Mouse (Mus musculus): ENCODE measurements around the gene Pik3ap1. TPM values are rescaled to one million over a fixed set of nuclear protein-coding genes. Genes with fewer than 3 reads are reported as not detected.

The Pik3ap1 gene
- polyA plus RNA-seq, 1 experiment, result not detected

DNA sequence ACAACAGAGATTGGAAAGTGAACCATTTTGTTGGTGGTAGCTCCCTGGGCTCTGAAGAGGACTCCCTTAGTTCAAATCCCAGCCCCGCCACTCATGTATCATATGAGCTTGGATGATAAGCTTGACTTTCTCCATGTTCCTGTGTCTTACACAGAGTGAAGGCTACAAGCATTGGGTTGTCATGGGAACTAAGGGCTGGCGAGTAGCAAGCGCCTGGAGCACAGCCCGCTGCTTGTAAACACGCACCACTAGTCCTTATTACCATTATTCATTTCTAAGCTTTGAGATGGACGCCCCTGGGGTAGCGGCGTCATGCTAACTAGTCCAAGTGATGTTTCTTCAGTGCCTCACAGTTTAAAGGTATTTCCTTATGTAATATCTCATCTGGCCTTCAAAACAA, 85.5 kb downstream of the Pik3ap1 start:
- H3K36me3 ChIP-seq (ENCODE audit: control insufficient read depth, insufficient read depth), result no peaks in the 10 kb centered on the region
- H3K79me2 ChIP-seq (ENCODE audit: control insufficient read depth, insufficient read depth), result no peaks in the 10 kb centered on the region
- TF ChIP-seq REST (IDR thresholded peaks at IDR 0.05; ENCODE audit: insufficient read depth, insufficient read length) (no peak), MYOG (IDR thresholded peaks at IDR 0.05; ENCODE audit: control insufficient read depth in 1 of 3, insufficient read depth in 1 of 3, insufficient read length in 2 of 3, low read depth in 2 of 3) (no peak), SRF (IDR thresholded peaks at IDR 0.05; ENCODE audit: control insufficient read depth, insufficient read length, low read depth) (no peak), MAX (IDR thresholded peaks at IDR 0.05; ENCODE audit: low read depth) (no peak), USF1 (IDR thresholded peaks at IDR 0.05; ENCODE audit: low read depth) (no peak), CEBPB (IDR thresholded peaks at IDR 0.05; ENCODE audit: insufficient read depth, poor library complexity, severe bottlenecking) (no peak), POLR2AphosphoS2 (IDR thresholded peaks at IDR 0.05; ENCODE audit: insufficient read length, low read depth) (no peak), MYOD1 (IDR thresholded peaks at IDR 0.05; ENCODE audit: control insufficient read depth in 1 of 3, insufficient read length in 2 of 3, low read depth in 2 of 3) (no peak), TCF12 (IDR thresholded peaks at IDR 0.05; ENCODE audit: insufficient read depth, poor library complexity, severe bottlenecking) (no peak), POLR2A (IDR thresholded peaks at IDR 0.05; ENCODE audit: insufficient read length, low read depth) (no peak), TCF3 (IDR thresholded peaks at IDR 0.05; ENCODE audit: insufficient read length, low read depth) (no peak), E2F4 (IDR thresholded peaks at IDR 0.05; ENCODE audit: insufficient read depth) (no peak)
- peaks cover 68% of the 10 kb centered on the region for H3K27me3 ChIP-seq (ENCODE audit: control insufficient read depth, insufficient read depth, insufficient read length)
- H3K4me3 ChIP-seq, result no peak overlapping the region
- no peak overlapping the region for H3ac ChIP-seq (ENCODE audit: control insufficient read depth, insufficient read length)
- no peak overlapping the region for H3K4me2 ChIP-seq (ENCODE audit: low read depth)

DNA sequence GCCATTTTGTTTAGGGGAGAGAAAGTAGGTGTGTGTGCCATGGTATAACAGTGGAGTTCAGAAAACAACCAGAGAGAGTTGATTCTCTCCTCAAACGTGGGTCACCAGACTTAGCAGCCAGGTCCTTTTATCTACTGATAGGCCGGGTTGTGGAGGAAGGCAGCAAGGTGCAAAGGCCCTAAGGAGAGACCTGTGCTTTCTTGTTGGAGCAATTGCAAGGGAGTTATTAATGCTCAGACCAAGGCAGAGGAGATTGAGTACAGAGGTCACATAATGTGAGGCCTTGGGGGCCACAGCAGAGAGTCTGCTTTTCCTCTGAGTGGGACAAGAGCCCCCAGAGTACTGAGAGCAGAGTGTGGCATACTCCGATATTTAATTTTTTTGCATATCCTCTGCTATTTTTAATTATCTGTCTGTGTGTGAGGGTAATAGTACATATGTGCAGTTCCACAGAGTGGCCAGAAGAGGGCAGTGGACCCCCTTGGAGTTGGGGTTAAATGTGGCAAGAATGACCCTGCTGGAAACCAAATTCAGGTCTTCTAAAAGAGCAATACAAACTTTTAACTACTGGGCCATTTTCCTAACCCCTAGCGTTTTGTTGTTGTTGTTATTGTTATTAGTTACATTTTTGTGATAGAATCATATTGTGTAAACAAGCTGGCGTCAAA, 93.8 kb downstream of the Pik3ap1 start:
- H3ac ChIP-seq (ENCODE audit: control insufficient read depth, insufficient read length), result no peak overlapping the region
- TF ChIP-seq CEBPB (IDR thresholded peaks at IDR 0.05; ENCODE audit: insufficient read depth, poor library complexity, severe bottlenecking) (no peak), USF1 (IDR thresholded peaks at IDR 0.05; ENCODE audit: low read depth) (no peak), TCF3 (IDR thresholded peaks at IDR 0.05; ENCODE audit: insufficient read length, low read depth) (no peak), E2F4 (IDR thresholded peaks at IDR 0.05; ENCODE audit: insufficient read depth) (no peak), TCF12 (IDR thresholded peaks at IDR 0.05; ENCODE audit: insufficient read depth, poor library complexity, severe bottlenecking) (no peak), REST (IDR thresholded peaks at IDR 0.05; ENCODE audit: insufficient read depth, insufficient read length) (no peak), MYOG (IDR thresholded peaks at IDR 0.05; ENCODE audit: control insufficient read depth in 1 of 3, insufficient read depth in 1 of 3, insufficient read length in 2 of 3, low read depth in 2 of 3) (no peak), POLR2AphosphoS2 (IDR thresholded peaks at IDR 0.05; ENCODE audit: insufficient read length, low read depth) (no peak), MAX (IDR thresholded peaks at IDR 0.05; ENCODE audit: low read depth) (no peak)
- peaks cover 27% of the 10 kb centered on the region for H3K27me3 ChIP-seq (ENCODE audit: control insufficient read depth, insufficient read depth, insufficient read length)
- no peaks in the 10 kb centered on the region for H3K36me3 ChIP-seq (ENCODE audit: control insufficient read depth, insufficient read depth)
- no peaks in the 10 kb centered on the region for H3K79me2 ChIP-seq (ENCODE audit: control insufficient read depth, insufficient read depth)
- H3K4me2 ChIP-seq (ENCODE audit: low read depth), result no peak overlapping the region
- H3K4me3 ChIP-seq, result no peak overlapping the region

DNA sequence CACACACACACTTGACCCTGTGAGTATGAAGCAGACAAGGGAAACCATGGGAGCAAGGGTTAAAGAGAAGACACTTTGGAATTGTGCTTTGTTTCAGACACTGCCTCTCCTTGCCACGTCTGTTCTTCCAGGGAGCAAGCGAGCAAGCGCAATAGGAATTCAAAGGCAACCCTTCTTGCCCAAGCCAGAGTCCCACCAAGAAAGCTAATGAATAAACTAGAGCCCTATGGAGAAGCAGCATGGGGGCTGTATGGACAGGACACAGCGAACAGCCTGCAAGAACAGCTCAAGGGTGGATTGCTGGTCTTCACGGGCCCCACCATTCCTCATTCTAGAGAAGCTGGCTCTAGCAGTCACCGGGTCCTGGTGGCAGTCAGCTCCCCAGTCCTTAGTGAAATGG, 96.3 kb downstream of the Pik3ap1 start:
- Histone ChIP-seq H3K36me3 (ENCODE audit: control insufficient read depth, insufficient read depth) (no peaks in the 10 kb centered on the region), H3K27me3 (ENCODE audit: control insufficient read depth, insufficient read depth, insufficient read length) (peaks cover 11% of the 10 kb centered on the region), H3K4me2 (ENCODE audit: low read depth) (no peak overlapping the region), H3ac (ENCODE audit: control insufficient read depth, insufficient read length) (no peak overlapping the region), H3K4me3 (no peak overlapping the region), H3K79me2 (ENCODE audit: control insufficient read depth, insufficient read depth) (no peaks in the 10 kb centered on the region)
- TF ChIP-seq TCF3 (IDR thresholded peaks at IDR 0.05; ENCODE audit: insufficient read length, low read depth) (no peak), MAX (IDR thresholded peaks at IDR 0.05; ENCODE audit: low read depth) (no peak), POLR2A (IDR thresholded peaks at IDR 0.05; ENCODE audit: insufficient read length, low read depth) (no peak), POLR2AphosphoS2 (IDR thresholded peaks at IDR 0.05; ENCODE audit: insufficient read length, low read depth) (no peak), MYOG (IDR thresholded peaks at IDR 0.05; ENCODE audit: control insufficient read depth in 1 of 3, insufficient read depth in 1 of 3, insufficient read length in 2 of 3, low read depth in 2 of 3) (no peak), USF1 (IDR thresholded peaks at IDR 0.05; ENCODE audit: low read depth) (no peak), TCF12 (IDR thresholded peaks at IDR 0.05; ENCODE audit: insufficient read depth, poor library complexity, severe bottlenecking) (no peak), CEBPB (IDR thresholded peaks at IDR 0.05; ENCODE audit: insufficient read depth, poor library complexity, severe bottlenecking) (no peak), REST (IDR thresholded peaks at IDR 0.05; ENCODE audit: insufficient read depth, insufficient read length) (no peak), E2F4 (IDR thresholded peaks at IDR 0.05; ENCODE audit: insufficient read depth) (no peak), MYOD1 (IDR thresholded peaks at IDR 0.05; ENCODE audit: control insufficient read depth in 1 of 3, insufficient read length in 2 of 3, low read depth in 2 of 3) (no peak), SRF (IDR thresholded peaks at IDR 0.05; ENCODE audit: control insufficient read depth, insufficient read length, low read depth) (no peak)

DNA sequence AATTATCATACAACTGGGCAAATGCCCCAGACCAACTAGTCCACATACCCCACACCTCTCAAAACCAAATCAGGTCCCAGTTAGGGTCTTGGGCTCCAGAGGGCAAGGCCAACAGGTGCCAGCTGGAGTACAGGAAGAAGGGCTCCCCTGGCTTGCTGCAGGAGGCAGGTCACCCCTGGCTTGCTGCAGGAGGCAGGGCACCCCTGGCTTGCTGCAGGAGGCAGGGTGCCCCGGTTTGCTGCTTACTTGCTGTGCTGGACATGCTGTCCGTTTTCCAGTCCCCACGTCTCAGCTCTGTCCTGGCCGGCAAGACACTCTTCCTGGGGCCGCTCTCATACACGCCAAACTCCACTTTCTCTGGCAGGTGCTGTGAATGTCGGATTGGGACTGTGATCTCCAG, 97.7 kb downstream of the Pik3ap1 start:
- Histone ChIP-seq H3ac (ENCODE audit: control insufficient read depth, insufficient read length) (no peak overlapping the region), H3K27me3 (ENCODE audit: control insufficient read depth, insufficient read depth, insufficient read length) (peaks cover 11% of the 10 kb centered on the region), H3K4me3 (no peak overlapping the region), H3K79me2 (ENCODE audit: control insufficient read depth, insufficient read depth) (no peaks in the 10 kb centered on the region), H3K4me2 (ENCODE audit: low read depth) (no peak overlapping the region), H3K36me3 (ENCODE audit: control insufficient read depth, insufficient read depth) (no peaks in the 10 kb centered on the region)
- no peak for TF ChIP-seq USF1 (IDR thresholded peaks at IDR 0.05; ENCODE audit: low read depth)
- no peak for TF ChIP-seq TCF12 (IDR thresholded peaks at IDR 0.05; ENCODE audit: insufficient read depth, poor library complexity, severe bottlenecking)
- TF ChIP-seq E2F4 (IDR thresholded peaks at IDR 0.05; ENCODE audit: insufficient read depth), result no peak
- TF ChIP-seq CEBPB (IDR thresholded peaks at IDR 0.05; ENCODE audit: insufficient read depth, poor library complexity, severe bottlenecking), result no peak
- TF ChIP-seq REST (IDR thresholded peaks at IDR 0.05; ENCODE audit: insufficient read depth, insufficient read length), result no peak
- no peak for TF ChIP-seq MAX (IDR thresholded peaks at IDR 0.05; ENCODE audit: low read depth)
- no peak for TF ChIP-seq POLR2A (IDR thresholded peaks at IDR 0.05; ENCODE audit: insufficient read length, low read depth)
